Mouse (Mus musculus) retina, embryonic 14.5 days (tissue): ENCODE measurements around the gene Vmn2r17.

Source experiments
- DNase-seq: peaks from one replicate; pipeline ENCODE4 v3.0.0-alpha.2; 2015; ENCODE audit warnings: low spot score

The Vmn2r17 gene

DNA sequence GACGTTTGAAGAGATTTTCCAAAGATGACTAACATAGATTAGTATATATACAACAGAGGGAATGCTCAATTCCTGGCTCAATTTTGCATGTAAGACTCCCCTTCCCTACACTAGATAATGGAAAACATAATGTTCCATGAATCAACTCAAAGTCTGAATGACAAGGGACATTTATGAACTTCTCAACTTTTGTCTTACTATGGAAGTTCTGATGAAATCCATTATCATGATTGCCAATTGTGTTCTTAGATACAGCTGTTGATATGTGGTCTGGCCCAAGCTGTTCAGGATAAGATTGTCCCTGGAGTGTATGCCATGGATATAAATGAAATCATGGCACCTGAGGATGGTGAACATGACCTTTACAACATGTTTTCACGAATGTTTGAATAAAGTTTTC is at the start of gene Vmn2r17:
TSS of gene Vmn2r17 (plus strand) at position 301 of the 400 bp plus-strand sequence.
- no peak for DNase-seq

- DNase-seq: peak; percentile 11
These were observed 47.4 kb downstream of the Vmn2r17 start for GRCm38 (mm10) chr5:109466576-109467506.

- DNase-seq: peak; percentile 30
These were observed 87.2 kb downstream of the Vmn2r17 start for GRCm38 (mm10) chr5:109506729-109507128.
